Mouse (Mus musculus) liver, postnatal 0 days (tissue): Measurements from ENCODE around the gene Klhl12. TPM values are rescaled to one million over a fixed set of nuclear protein-coding genes. Genes with fewer than 3 reads are reported as not detected.
"Not testable (repeated sequence)": the region's sequence is repeated elsewhere in the genome, so short reads cannot be mapped to it uniquely, and the experiment has no call there.

Source experiments
- ATAC-seq: fragments of 200-750 bp; cut with Nextera tagmentation; 2 replicates; pipeline ENCODE4 v1.8.0; 2017; ENCODE audit warnings: mild to moderate bottlenecking, moderate library complexity
- DNase-seq: peaks from one replicate; pipeline ENCODE4 v3.0.0-alpha.2; 2016
- H3K27ac ChIP-seq: fragments of 300-500 bp; sonication (generic); 2 replicates; pipeline ENCODE4 v1.5.1; 2014; ENCODE audit warnings: antibody characterized with exemption, moderate library complexity, mild to moderate bottlenecking, low read depth
- H3K27me3 ChIP-seq: fragments of 300-500 bp; sonication (generic); 2 replicates; pipeline ENCODE4 v1.6.1; 2014; ENCODE audit warnings: low read length, control low read depth, mixed read lengths; ENCODE audit not compliant: insufficient read depth
- H3K36me3 ChIP-seq: fragments of 300-500 bp; sonication (generic); replicated peaks from 2 replicates; pipeline ENCODE4 v1.6.1; 2014; ENCODE audit warnings: mild to moderate bottlenecking, control low read depth, low read length, moderate library complexity, mixed read lengths; ENCODE audit not compliant: insufficient read depth
- H3K4me1 ChIP-seq: fragments of 300-500 bp; sonication (generic); 2 replicates; pipeline ENCODE4 v1.6.1; 2014; ENCODE audit warnings: antibody characterized with exemption, mild to moderate bottlenecking, control low read depth; ENCODE audit not compliant: insufficient read depth
- H3K4me2 ChIP-seq: fragments of 300-500 bp; sonication (generic); 2 replicates; pipeline ENCODE4 v1.6.1; 2014; ENCODE audit warnings: low read depth, mild to moderate bottlenecking, low read length, moderate library complexity, mixed read lengths
- H3K4me3 ChIP-seq: fragments of 300-500 bp; sonication (generic); 2 replicates; pipeline ENCODE4 v1.5.1; 2014; ENCODE audit warnings: low read depth, low read length
- H3K9ac ChIP-seq: fragments of 300-500 bp; sonication (generic); replicated peaks from 2 replicates; pipeline ENCODE4 v1.6.1; 2014; ENCODE audit warnings: mild to moderate bottlenecking, moderate library complexity
- H3K9me3 ChIP-seq: fragments of 300-500 bp; sonication (generic); 2 replicates; pipeline ENCODE4 v1.6.1; 2016; ENCODE audit warnings: mild to moderate bottlenecking, control low read depth, low read length, mixed read lengths
- CTCF ChIP-seq: sonication (generic); IDR thresholded peaks from 2 replicates; pipeline ENCODE4 v1.5.1; 2016; ENCODE audit warnings: antibody characterized with exemption, low read depth
- EP300 ChIP-seq: IDR thresholded peaks from 2 replicates; pipeline ENCODE4 v1.6.1; 2016; ENCODE audit warnings: antibody characterized with exemption, low read depth, mild to moderate bottlenecking
- WGBS: fragments of 180-500 bp; shearing (Covaris S2); extraction: QIAGEN DNeasy Blood & Tissue Kit; methylation state at CpG from one replicate; pipeline ENCODE4 v1.1.7; 2014; ENCODE audit not compliant: insufficient replicate concordance; 5-methylcytosine and 5-hydroxymethylcytosine counted together
- polyA plus RNA-seq: library from polyadenylated mRNA; unstranded; fragments of >200 nt; fragmentation: Nextera tagmentation; extraction: Ambion mirVana; gene quantifications from 2 replicates; pipeline ENCODE4 v1.2.1, GENCODE M21; 2015

Klhl12 gene
- polyA plus RNA-seq, 1 experiment from 2014 or later = 13.2 TPM

- WGBS = 80% methylated on average over 3 of the region's 3 CpGs
- no peak overlapping the region for H3K9ac ChIP-seq
- ATAC-seq (0 out of 2 replicates have a peak, but pooled peaks have one; percentile 31), DNase-seq (no peak)
- H3K27ac ChIP-seq = no peak overlapping the region
- no peaks in the 10 kb centered on the region for H3K27me3 ChIP-seq
- no peak overlapping the region for H3K4me2 ChIP-seq
- 0 out of 2 replicates have a peak, but pooled peaks cover 3% of the 10 kb centered on the region for H3K4me1 ChIP-seq
- H3K4me3 ChIP-seq = no peak overlapping the region
- TF ChIP-seq EP300 = no peak
- H3K9me3 ChIP-seq = no peaks in the 10 kb centered on the region
- no peaks in the 10 kb centered on the region for H3K36me3 ChIP-seq
Measured at GRCm38 (mm10) chr1:134442394-134442793, 12.9 kb upstream of the Klhl12 start.

DNA sequence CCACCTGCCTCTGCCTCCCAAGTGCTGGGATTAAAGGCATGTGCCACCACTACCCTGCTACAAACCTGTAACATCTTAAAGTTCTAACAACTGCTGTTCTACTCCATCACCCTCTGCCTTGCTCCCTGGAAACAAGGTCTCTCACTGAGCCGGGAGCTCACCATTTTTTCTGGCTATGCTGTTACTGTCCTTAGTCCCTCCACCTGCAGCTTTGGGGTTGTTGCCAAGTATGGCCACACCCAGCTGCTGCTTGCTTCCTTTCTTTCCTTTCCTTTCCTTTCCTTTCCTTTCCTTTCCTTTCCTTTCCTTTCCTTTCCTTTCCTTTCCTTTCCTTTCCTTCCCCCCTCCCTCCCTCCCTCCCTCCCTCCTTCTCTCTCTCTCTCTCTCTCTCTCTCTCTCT, 12.0 kb upstream of the Klhl12 start:
- not testable (repeated sequence) for H3K27me3 ChIP-seq, H3K9me3 ChIP-seq, ATAC-seq, H3K4me3 ChIP-seq, H3K9ac ChIP-seq, H3K27ac ChIP-seq, DNase-seq, H3K4me2 ChIP-seq, H3K36me3 ChIP-seq, H3K4me1 ChIP-seq
- WGBS = 56% methylated on average over 1 of the region's 1 CpGs

- H3K4me1 ChIP-seq = 0 out of 2 replicates have a peak, but pooled peaks cover 3% of the 10 kb centered on the region
- H3K27ac ChIP-seq = no peak overlapping the region
- no peaks in the 10 kb centered on the region for H3K27me3 ChIP-seq
- H3K4me3 ChIP-seq = no peak overlapping the region
- DNase-seq = no peak
- TF ChIP-seq EP300 = no peak
- no peak for TF ChIP-seq CTCF
- no peak for ATAC-seq
- no peak overlapping the region for H3K9ac ChIP-seq
- no peak overlapping the region for H3K4me2 ChIP-seq
- 75% methylated on average over 2 of the region's 2 CpGs for WGBS
- no peaks in the 10 kb centered on the region for H3K9me3 ChIP-seq
- H3K36me3 ChIP-seq = no peaks in the 10 kb centered on the region
Measured at GRCm38 (mm10) chr1:134445418-134445817, 9.9 kb upstream of the Klhl12 start.

DNA sequence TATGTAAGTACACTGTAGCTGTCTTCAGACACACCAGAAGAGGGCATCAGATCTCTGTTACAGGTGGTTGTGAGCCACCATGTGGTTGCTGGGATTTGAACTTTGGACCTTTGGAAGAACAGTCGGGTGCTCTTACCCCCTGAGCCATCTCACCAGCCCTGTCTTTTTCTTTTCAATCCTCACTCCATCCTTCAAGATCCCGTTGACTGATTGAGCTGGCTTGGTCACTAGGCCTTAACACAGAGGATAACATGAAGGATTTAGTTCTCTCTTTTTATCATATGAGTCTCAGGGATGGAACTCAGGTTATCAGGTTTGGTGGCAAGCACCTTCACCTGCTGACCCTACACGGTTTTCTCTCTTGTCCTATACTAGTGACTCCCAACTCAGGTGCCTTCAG, 6.8 kb upstream of the Klhl12 start:
- H3K4me3 ChIP-seq, H3K27ac ChIP-seq, H3K4me1 ChIP-seq, H3K9me3 ChIP-seq, H3K36me3 ChIP-seq, H3K9ac ChIP-seq, H3K27me3 ChIP-seq, H3K4me2 ChIP-seq, DNase-seq, ATAC-seq: not testable (repeated sequence)
- 58% methylated on average over 3 of the region's 3 CpGs for WGBS

DNA sequence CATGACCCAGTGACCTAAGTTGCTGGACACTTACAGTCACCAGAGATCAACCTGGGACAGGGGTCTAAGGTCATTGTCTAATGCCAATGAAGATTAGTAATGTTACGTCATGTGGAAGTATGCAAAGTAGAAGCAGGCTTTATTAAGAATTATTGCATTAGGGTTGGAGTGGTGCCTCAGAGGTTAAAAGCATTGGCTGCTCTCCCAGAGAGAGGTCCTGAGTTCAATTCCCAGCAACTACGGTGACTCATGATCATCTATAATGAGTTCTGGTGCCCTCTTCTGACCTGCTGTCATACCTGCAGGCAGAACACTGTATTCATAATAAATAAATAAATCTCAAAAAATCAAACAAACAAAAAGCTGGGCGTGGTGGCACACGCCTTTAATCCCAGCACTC, 5.1 kb upstream of the Klhl12 start:
- H3K4me1 ChIP-seq = peaks cover 8% of the 10 kb centered on the region
- DNase-seq (no peak), ATAC-seq (no peak)
- no peaks in the 10 kb centered on the region for H3K36me3 ChIP-seq
- no peak overlapping the region for H3K4me3 ChIP-seq
- no peaks in the 10 kb centered on the region for H3K9me3 ChIP-seq
- H3K27ac ChIP-seq = no peak overlapping the region
- H3K27me3 ChIP-seq = no peaks in the 10 kb centered on the region
- no peak overlapping the region for H3K9ac ChIP-seq
- no peak for TF ChIP-seq EP300
- 77% methylated on average over 4 of the region's 4 CpGs for WGBS
- H3K4me2 ChIP-seq = no peak overlapping the region

DNA sequence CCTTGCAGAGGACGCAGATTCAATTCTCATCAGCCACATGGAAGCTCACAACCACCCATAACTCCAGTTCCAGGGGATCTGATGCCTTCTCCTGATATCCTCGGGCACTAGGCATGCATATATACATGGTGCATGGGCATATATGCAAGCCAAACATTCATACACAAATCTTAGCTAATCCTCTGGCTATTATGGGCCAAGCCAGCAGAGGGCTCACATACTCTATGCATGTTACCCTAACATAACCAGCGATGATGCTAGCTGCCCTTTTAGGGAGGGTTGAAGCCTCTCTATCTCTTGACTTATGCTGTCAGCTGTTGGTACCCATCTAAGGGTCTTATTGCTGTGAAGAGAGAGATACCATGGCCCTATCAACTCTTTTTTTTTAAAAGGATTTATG, 4.3 kb upstream of the Klhl12 start:
- DNase-seq (peak; percentile 50), ATAC-seq (no peak)
- Histone ChIP-seq H3K4me1 (peaks cover 8% of the 10 kb centered on the region), H3K4me2 (no peak overlapping the region), H3K27ac (no peak overlapping the region), H3K9ac (no peak overlapping the region), H3K9me3 (no peaks in the 10 kb centered on the region), H3K27me3 (no peaks in the 10 kb centered on the region), H3K4me3 (no peak overlapping the region), H3K36me3 (no peaks in the 10 kb centered on the region)
- WGBS = 26% methylated on average over 3 of the region's 3 CpGs
- TF ChIP-seq EP300 (no peak), CTCF (peak; percentile 88)

DNA sequence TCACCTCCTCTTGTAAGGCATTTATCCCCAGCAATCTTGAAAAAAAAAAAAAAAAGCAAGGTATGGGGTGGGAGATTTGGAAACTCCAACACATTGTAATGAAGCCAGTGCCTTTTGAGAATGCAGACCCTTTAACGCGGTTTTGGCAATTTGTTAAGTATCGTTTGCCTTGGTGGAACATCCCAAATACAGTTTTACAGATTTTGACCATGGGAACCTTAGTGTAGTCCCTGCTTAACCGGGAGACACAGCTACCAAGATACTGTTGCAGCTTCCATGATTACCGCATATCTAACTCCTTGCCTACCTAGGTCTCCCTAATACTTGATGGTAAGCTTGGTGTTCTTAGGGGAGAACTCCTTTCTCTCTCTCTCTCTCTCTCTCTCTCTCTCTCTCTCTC, 729 bp downstream of the Klhl12 start:
- Histone ChIP-seq H3K9me3 (no peaks in the 10 kb centered on the region), H3K27me3 (no peaks in the 10 kb centered on the region), H3K27ac (no peak overlapping the region; the same call in 1 of the 2 replicates), H3K9ac (peak overlapping the region; percentile 96), H3K4me2 (peak overlapping the region; percentile 85), H3K4me1 (peaks cover 25% of the 10 kb centered on the region), H3K36me3 (peaks cover 18% of the 10 kb centered on the region), H3K4me3 (peak overlapping the region; percentile 91)
- 21% methylated on average over 5 of the region's 5 CpGs for WGBS
- DNase-seq = no peak
- ATAC-seq = no peak
- TF ChIP-seq CTCF = no peak
- no peak for TF ChIP-seq EP300
